Mouse (Mus musculus): ENCODE data around the gene Ccl7.

The Ccl7 gene

GRCm38 (mm10) chr11:82045471-82045870 is at the start of gene Ccl7:
Gene Ccl7 (plus strand): TSS chr11:82045712.
- DNase-seq, result peak; percentile 35

- DNase-seq, result peak; percentile 67
Measured at GRCm38 (mm10) chr11:81996172-81996841, 49.2 kb upstream of the Ccl7 start.

DNA sequence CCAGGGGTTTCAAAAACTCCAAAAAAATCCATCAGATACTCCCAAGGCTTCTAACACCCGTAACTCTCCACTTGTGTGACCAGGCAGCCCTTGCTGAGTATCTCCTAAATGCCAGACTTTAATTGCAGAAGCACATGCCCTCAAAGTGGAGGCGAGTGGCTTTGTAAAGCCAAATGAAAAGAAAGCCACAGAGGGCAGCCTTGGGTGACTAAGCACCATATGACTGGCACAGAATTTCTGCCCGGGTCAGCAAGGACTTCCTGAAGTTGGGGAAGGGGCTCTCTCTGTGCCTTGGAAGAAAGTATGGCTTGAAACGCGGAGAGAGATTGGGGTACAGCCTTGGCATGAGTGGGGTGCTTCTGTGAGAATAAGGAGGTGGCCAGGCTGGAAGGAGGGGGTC is 48.4 kb upstream of the Ccl7 start:
- no peak for DNase-seq

- DNase-seq, result no peak
Measured at GRCm38 (mm10) chr11:81998646-81999045, 46.9 kb upstream of the Ccl7 start.

- DNase-seq, result no peak
Measured at GRCm38 (mm10) chr11:81999469-81999868, 46.0 kb upstream of the Ccl7 start.

DNA sequence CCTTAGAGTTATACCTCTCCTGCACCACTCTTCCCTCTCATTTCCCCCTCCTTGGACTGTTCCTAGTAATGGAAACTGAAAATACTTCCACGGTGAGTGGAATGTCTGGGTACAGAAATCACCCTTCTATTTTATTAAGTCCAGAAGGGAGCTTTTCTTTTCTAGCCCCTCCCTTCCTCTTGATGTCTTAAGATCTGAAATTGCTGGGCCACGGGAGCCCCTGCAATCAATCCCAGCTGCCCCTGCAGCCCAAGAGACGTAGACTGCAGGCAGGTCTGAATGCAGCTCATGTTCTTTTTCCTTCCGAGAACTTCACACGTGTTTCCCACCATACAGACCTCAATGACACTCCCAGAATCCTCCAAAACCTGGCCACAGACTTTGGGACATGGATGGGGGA is 44.9 kb upstream of the Ccl7 start:
- no peak for DNase-seq

DNA sequence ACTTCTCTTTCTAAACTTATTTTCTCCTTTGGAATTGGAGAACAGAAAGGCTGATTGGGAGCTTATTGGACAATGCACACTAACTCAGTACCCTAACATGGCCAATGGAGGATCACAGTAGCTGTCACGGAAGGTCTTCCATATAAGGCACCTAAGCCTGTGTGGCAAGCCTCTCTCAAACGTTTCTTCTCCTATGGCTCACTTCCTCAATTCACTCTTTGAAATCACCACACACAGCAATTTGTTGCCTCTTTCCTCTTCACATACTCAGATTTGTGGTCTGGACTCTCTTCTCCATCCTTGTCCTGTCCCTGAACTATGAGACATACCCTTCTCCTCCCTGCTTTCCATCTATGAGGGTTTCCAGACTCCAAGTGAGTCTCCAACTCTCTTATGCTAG is 40.7 kb upstream of the Ccl7 start:
- DNase-seq, result peak; percentile 27

DNA sequence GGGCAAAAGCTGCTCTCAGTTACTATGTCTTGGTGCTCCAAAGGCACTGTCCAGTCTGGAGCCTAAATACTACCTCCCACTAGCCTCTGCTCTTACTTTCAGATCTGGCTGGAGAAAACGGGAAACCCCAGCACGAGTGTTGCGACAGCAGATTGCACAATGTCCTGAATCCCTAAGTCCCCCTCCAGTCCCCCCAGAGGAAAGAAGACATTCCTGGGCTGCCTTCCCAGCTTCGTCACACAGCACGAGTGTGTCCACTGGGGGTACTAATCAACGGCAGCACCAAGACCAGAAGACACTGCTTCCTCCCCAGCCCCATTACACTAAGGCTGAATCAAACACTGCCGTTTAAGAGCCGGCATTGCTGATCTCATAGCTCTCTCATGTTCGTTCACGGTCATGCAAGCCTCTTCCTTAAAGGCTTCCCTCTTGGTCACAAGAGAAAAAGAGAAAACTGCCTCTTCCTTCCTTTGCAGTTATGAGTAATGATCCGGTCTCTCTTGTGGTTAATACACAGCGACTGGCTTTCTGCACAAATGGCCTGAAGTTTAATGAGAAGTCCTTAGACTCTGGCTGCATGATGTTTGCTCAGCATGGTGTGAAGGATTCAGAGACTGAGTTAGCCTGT is 38.6 kb upstream of the Ccl7 start:
- DNase-seq, result peak; percentile 83

- no peak for DNase-seq
Measured at GRCm38 (mm10) chr11:82010115-82010514, 35.4 kb upstream of the Ccl7 start.

GRCm38 (mm10) chr11:82011411-82012193 is 33.9 kb upstream of the Ccl7 start:
- peak; percentile 51 for DNase-seq

GRCm38 (mm10) chr11:82013756-82014155 is 31.8 kb upstream of the Ccl7 start:
- DNase-seq, result no peak

DNA sequence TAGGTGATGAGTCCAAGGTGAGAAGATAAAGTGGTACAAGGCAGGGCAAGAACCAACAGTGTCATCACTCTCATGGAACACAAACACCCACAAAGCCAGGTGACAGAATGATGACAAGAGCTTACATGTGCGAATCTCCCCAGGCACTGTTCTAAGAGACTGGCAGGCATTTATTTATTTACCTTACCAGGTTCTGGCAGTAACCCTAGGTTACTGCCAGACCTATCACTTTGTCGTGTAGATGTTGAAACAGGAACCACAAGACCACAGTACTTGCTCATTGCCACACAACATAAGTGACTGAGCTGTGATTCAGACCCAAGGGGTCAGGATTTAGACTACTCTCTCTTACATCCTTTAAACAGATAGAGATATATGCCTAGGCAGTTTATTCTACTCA is 30.4 kb upstream of the Ccl7 start:
- DNase-seq, result peak; percentile 37

- DNase-seq, result no peak
Measured at GRCm38 (mm10) chr11:82016181-82016780, 29.2 kb upstream of the Ccl7 start.

DNA sequence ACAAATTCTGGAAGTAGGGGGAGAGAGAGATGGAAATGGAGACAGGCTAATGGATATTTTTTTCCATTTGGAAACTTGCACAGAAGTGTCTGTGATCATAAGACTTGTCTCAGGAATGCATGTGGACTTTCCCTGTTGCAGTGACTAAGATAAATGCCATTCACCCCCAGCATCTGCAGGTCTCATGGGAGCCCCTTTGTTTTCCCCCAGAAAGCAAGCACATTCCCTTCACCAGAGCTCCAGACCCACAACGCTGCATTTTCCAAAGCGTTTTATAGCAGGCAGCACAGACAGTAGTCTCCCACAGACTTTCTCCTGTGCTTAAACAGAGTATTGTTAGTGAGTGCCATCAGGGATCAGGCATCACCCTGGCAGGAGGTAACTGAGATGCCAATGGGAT is 26.1 kb upstream of the Ccl7 start:
- no peak for DNase-seq

DNA sequence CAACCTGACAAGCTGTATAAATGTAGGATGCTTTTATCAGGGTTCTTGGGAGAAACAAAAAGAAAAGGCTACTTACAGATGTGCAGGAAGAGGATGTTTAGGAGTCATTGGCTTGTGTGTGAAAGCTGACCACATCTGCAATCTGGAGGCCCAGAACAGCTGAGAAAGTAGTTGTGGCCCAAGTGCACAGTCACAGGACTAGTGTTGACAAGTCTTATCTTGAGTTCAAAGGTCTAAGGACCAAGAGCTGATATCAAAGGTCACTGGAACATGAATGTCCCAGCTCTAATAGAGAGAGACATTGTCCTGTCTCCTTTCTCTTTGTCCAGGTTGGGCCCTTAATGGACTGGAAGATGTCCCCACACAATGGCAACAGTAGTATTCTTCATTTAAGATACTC is 25.7 kb upstream of the Ccl7 start:
- DNase-seq, result no peak

GRCm38 (mm10) chr11:82021406-82021805 is 24.1 kb upstream of the Ccl7 start:
- no peak for DNase-seq

- DNase-seq, result peak; percentile 18
Measured at GRCm38 (mm10) chr11:82022504-82023056, 22.9 kb upstream of the Ccl7 start.

GRCm38 (mm10) chr11:82023769-82024168 is 21.7 kb upstream of the Ccl7 start:
- peak; percentile 26 for DNase-seq

- no peak for DNase-seq
Measured at GRCm38 (mm10) chr11:82030171-82030570, 15.3 kb upstream of the Ccl7 start.

DNA sequence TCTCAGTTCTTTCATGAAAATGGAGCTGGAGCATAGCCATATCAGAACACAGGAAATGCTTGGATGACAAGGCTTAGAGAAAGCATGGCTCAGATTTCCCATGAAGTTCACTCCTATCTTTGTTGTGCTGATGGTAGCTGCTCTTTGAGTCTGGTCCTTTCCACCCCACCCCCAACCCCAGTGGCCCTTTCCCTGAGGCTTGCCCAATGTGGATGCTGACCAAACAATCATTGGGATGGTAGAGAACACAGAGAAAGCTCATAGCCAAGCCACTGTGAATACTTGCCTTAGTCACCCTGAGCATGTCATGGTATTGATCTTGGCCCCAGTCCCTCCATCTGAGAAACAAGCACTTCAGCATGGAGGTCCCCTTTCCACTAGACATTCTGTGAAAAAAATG is 13.4 kb upstream of the Ccl7 start:
- no peak for DNase-seq

- DNase-seq, result peak; percentile 73
Measured at GRCm38 (mm10) chr11:82032678-82033344, 12.7 kb upstream of the Ccl7 start.

- DNase-seq, result no peak
Measured at GRCm38 (mm10) chr11:82034446-82034845, 11.1 kb upstream of the Ccl7 start.

- peak; percentile 86 for DNase-seq
Measured at GRCm38 (mm10) chr11:82035356-82035755, 10.2 kb upstream of the Ccl7 start, which contains the start of gene Ccl2. Gene Ccl2 (plus strand): TSS chr11:82035571.

All from lung, postnatal 36 days (tissue).